Mouse (Mus musculus) left cerebral cortex, postnatal 36 days (tissue): ENCODE data around the gene Hspb8. TPM values are rescaled to one million over a fixed set of nuclear protein-coding genes. Genes with fewer than 3 reads are reported as not detected.

Experiments
- total RNA-seq, 2 experiments: library from RNA; stranded (reverse); gene quantifications; 2 replicates each; pipeline ENCODE4 v1.2.3; 2021

Hspb8 gene
- total RNA-seq, 2 experiments from 2014 or later, result 8.7 to 12.7 TPM

Other genes with a start within 250 kb of the Hspb8 start
- under 1 TPM; 0.11 to 0.17 TPM for gene Ccdc60, start 133.9 kb downstream of the Hspb8 start, total RNA-seq
- gene Srrm4, start 169.0 kb upstream of the Hspb8 start, total RNA-seq, result 10 to 100 TPM; 24.0 to 31.8 TPM